Mouse (Mus musculus): Measurements from ENCODE around the gene Lpar5.
A peak's percentile ranks its signal among the peaks of the same experiment; 100 is the strongest.

Lpar5 gene

DNA sequence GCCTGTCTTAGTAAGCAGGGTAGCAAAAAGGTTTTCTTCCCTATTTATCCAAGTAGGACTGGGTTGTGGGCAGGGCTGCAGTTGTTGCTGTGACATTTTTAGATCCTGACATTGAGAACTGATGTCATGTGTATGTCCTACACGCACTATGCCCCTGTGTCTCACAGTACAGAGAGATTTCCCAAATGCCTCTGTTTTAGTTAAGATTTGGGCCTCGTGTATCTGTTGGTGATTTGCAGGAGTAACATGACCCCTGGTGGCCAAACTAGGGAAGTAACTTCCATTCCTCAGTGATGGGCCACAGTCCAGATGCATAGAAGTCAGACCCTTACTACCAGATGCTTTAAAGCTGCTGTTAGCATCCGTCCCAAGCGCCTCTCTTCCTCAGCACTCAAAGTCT, 16.7 kb downstream of the Lpar5 start:
- no peak for DNase-seq (ENCODE audit: low spot score in 2 of 2)

DNA sequence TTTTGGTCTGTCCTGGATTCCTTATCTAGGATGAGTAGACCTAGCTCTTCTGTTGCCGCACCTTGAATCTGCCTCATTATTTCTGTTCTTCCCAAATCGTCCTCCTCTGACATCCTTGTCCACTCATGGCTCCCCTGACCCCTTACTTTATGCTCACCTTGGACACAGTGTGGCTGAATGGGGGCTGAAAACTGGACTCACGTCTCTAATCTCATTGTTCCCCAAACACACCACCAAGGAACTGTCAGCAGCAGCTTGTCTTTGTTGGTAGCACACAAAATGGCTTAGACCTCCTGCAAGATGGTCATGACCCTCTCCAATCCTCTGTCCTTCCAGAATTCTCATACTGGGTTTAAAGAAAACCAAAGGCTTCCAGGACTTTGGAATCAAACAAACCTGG, 20.2 kb downstream of the Lpar5 start:
- no peak for DNase-seq (ENCODE audit: low spot score in 2 of 2)

DNA sequence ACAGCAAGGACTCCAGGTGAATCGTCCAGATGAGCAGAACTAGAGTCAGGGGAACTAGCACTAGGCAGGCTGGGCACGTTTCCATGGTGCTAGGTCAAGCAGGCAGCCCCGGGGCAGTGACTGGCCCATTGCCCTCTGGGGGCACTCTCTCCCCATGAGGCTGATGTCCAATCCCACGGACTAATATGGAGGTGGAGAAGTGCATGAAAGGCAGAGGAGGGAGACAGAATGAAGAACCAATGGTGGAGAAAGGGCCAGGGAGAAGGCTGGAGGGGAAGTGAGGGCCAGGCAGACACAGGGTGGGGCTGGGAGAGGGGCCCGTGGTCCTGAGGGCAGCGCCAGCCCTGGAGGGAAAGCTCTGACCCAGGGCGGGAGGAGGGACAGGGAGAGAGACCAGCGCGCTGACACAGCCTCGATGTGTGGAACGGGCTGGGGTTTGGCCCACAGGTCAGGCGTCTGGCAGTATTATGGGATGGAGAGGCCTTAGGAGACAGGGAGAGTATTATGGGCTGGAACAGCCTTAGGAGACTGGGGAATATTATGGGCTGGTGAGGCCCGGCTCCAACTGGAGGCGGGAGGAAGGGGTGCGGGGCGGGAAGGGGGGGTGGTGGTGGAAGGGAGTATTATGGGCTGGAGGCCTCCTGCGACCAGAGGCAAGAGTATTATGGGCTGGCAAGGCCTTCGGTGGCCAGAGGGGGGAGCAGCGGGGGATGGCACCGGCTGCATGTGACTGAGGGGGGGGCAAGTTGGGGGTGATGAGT, 21.0 kb downstream of the Lpar5 start:
- no peak for DNase-seq (ENCODE audit: low spot score in 2 of 2)

- peak; percentile 58 to 71 for DNase-seq (ENCODE audit: low spot score in 2 of 2)
Measured at GRCm38 (mm10) chr6:125089521-125090321, 22.0 kb downstream of the Lpar5 start.

- DNase-seq (ENCODE audit: low spot score in 2 of 2) = no peak
Measured at GRCm38 (mm10) chr6:125090341-125091085, 22.8 kb downstream of the Lpar5 start.

- no peak for DNase-seq (ENCODE audit: low spot score in 2 of 2)
Measured at GRCm38 (mm10) chr6:125092372-125092771, 24.7 kb downstream of the Lpar5 start.

- no peak for DNase-seq (ENCODE audit: low spot score in 2 of 2)
Measured at GRCm38 (mm10) chr6:125094843-125095242, 27.1 kb downstream of the Lpar5 start.

DNA sequence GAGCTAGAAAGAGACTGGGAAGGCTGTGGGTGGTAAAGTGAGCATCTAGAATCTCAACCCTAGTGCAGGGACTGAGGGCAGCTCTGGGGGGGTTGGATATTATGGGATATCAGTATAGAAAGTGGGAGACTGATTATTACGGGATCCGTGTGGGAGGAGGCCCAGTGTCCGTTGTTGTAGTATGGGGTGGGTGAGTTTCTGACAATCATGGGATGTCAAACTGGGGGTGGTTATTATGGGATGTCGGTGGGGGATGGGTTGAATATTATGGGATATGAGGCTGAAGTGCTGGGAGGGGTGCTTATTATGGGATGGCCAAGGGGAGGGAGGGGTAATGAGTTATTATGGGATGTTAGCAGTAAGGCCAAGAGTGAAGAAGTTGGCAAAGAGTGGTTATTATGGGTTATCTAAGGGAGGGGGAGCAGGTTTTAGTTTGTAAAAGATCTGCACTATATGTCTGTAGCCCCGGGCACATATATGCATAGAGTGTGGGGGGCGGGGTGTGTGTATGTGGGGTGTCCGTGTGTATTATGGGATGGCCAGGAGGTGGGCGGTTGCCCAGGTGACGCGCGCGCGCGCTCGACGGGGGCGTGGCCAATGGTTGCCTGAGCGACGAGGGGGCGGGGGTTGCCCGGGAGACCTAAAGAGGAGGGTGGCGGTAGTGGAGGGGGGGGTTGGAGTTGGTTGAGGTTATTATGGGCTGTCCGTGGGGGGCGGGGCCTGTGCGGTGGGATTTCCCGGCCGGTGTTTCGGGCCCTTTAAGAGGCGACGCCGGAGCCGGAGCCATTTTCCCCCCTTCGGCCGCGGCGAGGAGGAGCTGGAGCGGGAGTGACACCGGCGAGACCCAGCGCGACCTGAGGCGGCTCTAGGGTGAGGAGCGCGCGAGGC, 27.9 kb downstream of the Lpar5 start, which contains the start of gene Chd4:
Gene Chd4, plus strand, starts transcription at position 591 of the 888 bp plus-strand sequence.
- DNase-seq (ENCODE audit: low spot score in 2 of 2) = peak; percentile 91 to 94

GRCm38 (mm10) chr6:125096279-125096596, 28.5 kb downstream of the Lpar5 start:
- no peak for DNase-seq (ENCODE audit: low spot score in 2 of 2)

GRCm38 (mm10) chr6:125096597-125097345, 29.1 kb downstream of the Lpar5 start:
- no peak for DNase-seq (ENCODE audit: low spot score in 2 of 2)

DNA sequence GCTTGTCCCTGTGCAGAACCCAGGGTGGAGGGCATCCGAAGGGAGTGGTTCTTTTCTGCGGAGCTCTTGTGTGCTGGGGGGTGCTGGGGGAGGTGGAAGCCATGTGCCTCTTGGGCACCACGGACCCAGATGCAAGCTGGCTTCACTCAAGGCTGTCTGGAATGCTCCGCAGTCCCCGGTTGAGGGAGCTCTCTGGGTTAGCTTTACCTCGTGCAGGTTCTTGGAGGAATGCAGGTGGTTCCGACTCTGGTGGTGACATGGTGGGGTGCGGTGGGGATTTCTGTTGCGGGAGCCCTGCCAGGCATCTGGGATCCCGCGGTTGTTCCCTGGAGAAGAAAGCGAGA, 29.6 kb downstream of the Lpar5 start:
- no peak for DNase-seq (ENCODE audit: low spot score in 2 of 2)

GRCm38 (mm10) chr6:125097951-125098350, 30.2 kb downstream of the Lpar5 start:
- no peak for DNase-seq (ENCODE audit: low spot score in 2 of 2)

GRCm38 (mm10) chr6:125098513-125098912, 30.8 kb downstream of the Lpar5 start:
- no peak for DNase-seq (ENCODE audit: low spot score in 2 of 2)

DNA sequence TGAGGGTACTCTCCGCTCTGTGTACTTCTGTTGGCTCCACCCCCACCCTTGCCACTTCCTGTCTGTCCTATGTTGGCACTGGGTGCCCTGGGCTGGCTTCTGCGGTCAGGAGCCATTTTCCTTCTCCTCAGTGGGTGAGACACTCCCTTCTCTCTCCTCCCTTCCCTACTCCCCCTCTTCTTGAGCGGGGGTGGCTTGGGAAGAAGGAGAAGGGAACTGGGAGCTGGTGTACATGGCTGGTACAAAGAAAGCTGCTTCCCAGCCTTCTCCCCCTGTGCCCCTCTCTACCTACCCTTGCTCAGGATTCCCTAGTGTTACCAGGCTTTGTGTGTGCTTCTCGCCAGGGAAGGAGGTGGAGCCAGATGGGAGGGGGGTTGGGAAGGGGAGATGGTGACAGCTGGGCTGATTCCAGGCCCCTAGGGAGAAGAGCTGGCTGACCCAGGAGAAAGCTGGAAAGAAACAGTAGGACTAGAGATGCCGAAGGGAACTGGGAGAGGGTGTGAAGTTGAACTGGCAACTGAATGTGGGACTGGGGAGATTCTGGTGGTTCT, 31.8 kb downstream of the Lpar5 start:
- DNase-seq (ENCODE audit: low spot score in 2 of 2) = no peak

- DNase-seq (ENCODE audit: low spot score in 2 of 2) = no peak
Measured at GRCm38 (mm10) chr6:125101444-125101843, 33.7 kb downstream of the Lpar5 start.

GRCm38 (mm10) chr6:125104223-125104622, 36.5 kb downstream of the Lpar5 start:
- no peak for DNase-seq (ENCODE audit: low spot score in 2 of 2)

DNA sequence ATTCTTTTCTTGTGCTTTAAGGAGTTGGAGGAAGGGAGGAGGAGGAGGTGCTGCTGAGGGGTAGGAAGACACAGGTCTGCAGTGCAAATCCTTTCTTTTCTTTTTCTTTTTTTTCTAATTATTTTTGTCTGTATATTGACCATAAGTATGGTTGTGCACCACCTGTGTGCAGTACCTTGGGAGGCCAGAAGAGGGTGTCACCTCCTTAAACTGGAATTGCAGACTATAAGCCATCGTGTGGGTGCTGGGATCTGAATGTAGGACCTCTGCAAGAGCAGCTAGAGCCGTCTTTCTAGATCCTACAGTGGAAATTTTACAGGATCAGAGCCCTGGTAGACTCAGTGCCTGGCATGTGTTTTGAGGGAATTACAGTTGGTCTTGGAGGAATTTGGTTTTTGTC, 40.0 kb downstream of the Lpar5 start:
- no peak for DNase-seq (ENCODE audit: low spot score in 2 of 2)

DNA sequence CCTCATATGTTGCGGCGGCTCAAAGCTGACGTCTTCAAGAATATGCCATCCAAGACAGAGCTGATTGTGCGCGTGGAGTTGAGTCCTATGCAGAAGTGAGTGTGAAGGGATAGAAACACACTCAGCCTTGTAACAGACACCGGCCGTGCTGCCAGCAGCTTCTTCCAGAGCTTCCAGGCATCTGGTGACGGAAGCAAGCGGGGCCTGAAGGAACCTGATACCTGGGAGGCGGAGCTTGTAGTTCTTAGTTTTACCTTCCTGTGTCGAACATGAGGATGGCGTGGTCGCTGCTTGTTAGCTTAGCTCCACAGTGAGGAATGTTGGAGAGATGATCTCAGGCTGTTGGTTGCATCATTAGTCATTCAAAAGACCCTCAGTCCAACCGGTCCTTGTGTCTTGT, 41.7 kb downstream of the Lpar5 start:
- no peak for DNase-seq (ENCODE audit: low spot score in 2 of 2)

DNA sequence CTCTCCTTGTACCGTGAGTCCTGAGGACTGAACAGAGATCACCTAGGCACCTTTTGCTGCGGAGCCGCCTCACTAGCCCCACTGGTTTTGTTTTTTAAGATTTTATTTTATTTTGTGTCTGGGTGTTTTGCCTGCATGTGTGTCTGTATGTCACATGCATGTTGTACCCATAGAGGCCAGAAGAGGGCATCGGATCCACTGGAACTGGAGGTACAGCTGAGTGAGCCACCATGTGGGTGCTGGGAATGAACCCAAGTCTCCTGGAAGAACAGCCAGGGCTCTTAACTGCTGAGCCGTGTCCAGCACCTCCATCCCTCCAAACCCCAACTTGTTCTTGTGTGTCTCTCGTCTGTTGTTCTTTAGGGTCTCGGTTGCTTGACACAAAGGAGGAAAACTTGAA, 43.2 kb downstream of the Lpar5 start:
- no peak for DNase-seq (ENCODE audit: low spot score in 2 of 2)

- DNase-seq (ENCODE audit: low spot score in 2 of 2) = no peak
Measured at GRCm38 (mm10) chr6:125112553-125112952, 44.8 kb downstream of the Lpar5 start.

DNA sequence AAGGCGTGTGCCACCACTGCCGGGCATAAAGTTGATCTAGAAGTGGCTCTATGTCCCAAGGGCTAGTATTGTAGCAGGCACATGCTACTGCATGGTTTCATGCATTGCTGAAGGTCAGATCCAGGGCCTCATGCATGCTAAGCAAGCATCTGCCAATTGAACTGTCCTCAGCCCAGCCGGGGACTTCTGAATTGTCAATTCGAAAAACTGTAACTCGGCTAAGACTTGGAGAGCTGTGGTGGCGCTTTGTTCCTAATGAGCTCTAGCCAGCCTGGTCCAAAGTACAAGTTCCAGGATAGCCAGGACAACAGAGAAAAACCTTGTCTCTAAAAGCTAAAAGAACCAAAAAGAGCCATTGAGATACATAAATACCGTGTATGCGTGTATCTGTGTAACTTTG, 51.7 kb downstream of the Lpar5 start:
- DNase-seq (ENCODE audit: low spot score in 2 of 2) = no peak

All from frontal cortex, postnatal 25 days (tissue).